Mouse (Mus musculus): ENCODE measurements around the gene Slc24a2. TPM values are rescaled to one million over a fixed set of nuclear protein-coding genes. Genes with fewer than 3 reads are reported as not detected.
A peak's percentile ranks its signal among the peaks of the same experiment; 100 is the strongest.

Slc24a2 gene
- polyA plus RNA-seq, 1 experiment from 2014 or later: not detected

GRCm38 (mm10) chr4:87017464-87017863 is 212.8 kb downstream of the Slc24a2 start:
- Histone ChIP-seq H3K27me3 (replicated peaks; ENCODE audit: control insufficient read depth, insufficient read depth, low read length) (no peaks in the 10 kb centered on the region), H3K4me1 (replicated peaks; ENCODE audit: control insufficient read depth, insufficient read depth, low read length) (no peaks in the 10 kb centered on the region), H3K27ac (ENCODE audit: low read depth, low read length) (no peak overlapping the region), H3K4me2 (replicated peaks; ENCODE audit: low read depth) (no peak overlapping the region), H3K4me3 (ENCODE audit: low read depth, low read length) (no peak overlapping the region), H3K9ac (ENCODE audit: low read depth, low read length) (no peak overlapping the region), H3K36me3 (ENCODE audit: control insufficient read depth, insufficient read depth) (no peaks in the 10 kb centered on the region), H3K9me3 (ENCODE audit: control insufficient read depth) (no peaks in the 10 kb centered on the region)
- ATAC-seq: no peak
- 81% methylated on average over 3 of the region's 3 CpGs for WGBS
- TF ChIP-seq CTCF (IDR thresholded peaks at IDR 0.05; ENCODE audit: low read depth): no peak

- H3K4me2 ChIP-seq (replicated peaks; ENCODE audit: low read depth): no peak overlapping the region
- TF ChIP-seq CTCF (IDR thresholded peaks at IDR 0.05; ENCODE audit: low read depth): no peak
- 77% methylated on average over 4 of the region's 4 CpGs for WGBS
- no peak overlapping the region for H3K4me3 ChIP-seq (ENCODE audit: low read depth, low read length)
- H3K4me1 ChIP-seq (replicated peaks; ENCODE audit: control insufficient read depth, insufficient read depth, low read length): no peaks in the 10 kb centered on the region
- no peaks in the 10 kb centered on the region for H3K9me3 ChIP-seq (ENCODE audit: control insufficient read depth)
- no peak overlapping the region for H3K9ac ChIP-seq (ENCODE audit: low read depth, low read length)
- H3K36me3 ChIP-seq (ENCODE audit: control insufficient read depth, insufficient read depth): no peaks in the 10 kb centered on the region
- no peak for ATAC-seq
- no peak overlapping the region for H3K27ac ChIP-seq (ENCODE audit: low read depth, low read length)
- no peaks in the 10 kb centered on the region for H3K27me3 ChIP-seq (replicated peaks; ENCODE audit: control insufficient read depth, insufficient read depth, low read length)
Observed at GRCm38 (mm10) chr4:87015746-87016145, 214.5 kb downstream of the Slc24a2 start.

GRCm38 (mm10) chr4:87013721-87014620 is 216.3 kb downstream of the Slc24a2 start:
- ATAC-seq: no peak
- 83% methylated on average over 7 of the region's 7 CpGs for WGBS
- no peak overlapping the region for H3K9ac ChIP-seq (ENCODE audit: low read depth, low read length)
- TF ChIP-seq CTCF (IDR thresholded peaks at IDR 0.05; ENCODE audit: low read depth): no peak
- no peak overlapping the region for H3K4me2 ChIP-seq (replicated peaks; ENCODE audit: low read depth)
- no peaks in the 10 kb centered on the region for H3K9me3 ChIP-seq (ENCODE audit: control insufficient read depth)
- no peaks in the 10 kb centered on the region for H3K36me3 ChIP-seq (ENCODE audit: control insufficient read depth, insufficient read depth)
- H3K4me1 ChIP-seq (replicated peaks; ENCODE audit: control insufficient read depth, insufficient read depth, low read length): no peaks in the 10 kb centered on the region
- H3K4me3 ChIP-seq (ENCODE audit: low read depth, low read length): no peak overlapping the region
- H3K27me3 ChIP-seq (replicated peaks; ENCODE audit: control insufficient read depth, insufficient read depth, low read length): no peaks in the 10 kb centered on the region
- H3K27ac ChIP-seq (ENCODE audit: low read depth, low read length): no peak overlapping the region

GRCm38 (mm10) chr4:86992470-86992869 is 237.8 kb downstream of the Slc24a2 start:
- Histone ChIP-seq H3K4me2 (replicated peaks; ENCODE audit: low read depth) (no peak overlapping the region), H3K4me1 (replicated peaks; ENCODE audit: control insufficient read depth, insufficient read depth, low read length) (no peaks in the 10 kb centered on the region), H3K4me3 (ENCODE audit: low read depth, low read length) (no peak overlapping the region), H3K27ac (ENCODE audit: low read depth, low read length) (no peak overlapping the region), H3K9ac (ENCODE audit: low read depth, low read length) (no peak overlapping the region), H3K27me3 (replicated peaks; ENCODE audit: control insufficient read depth, insufficient read depth, low read length) (no peaks in the 10 kb centered on the region), H3K36me3 (ENCODE audit: control insufficient read depth, insufficient read depth) (no peaks in the 10 kb centered on the region), H3K9me3 (ENCODE audit: control insufficient read depth) (no peaks in the 10 kb centered on the region)
- WGBS: 65% methylated on average over 3 of the region's 3 CpGs
- TF ChIP-seq CTCF (IDR thresholded peaks at IDR 0.05; ENCODE audit: low read depth): peak; percentile 45
- no peak for ATAC-seq

- H3K27ac ChIP-seq (ENCODE audit: low read depth, low read length): no peak overlapping the region
- no peak for TF ChIP-seq CTCF (IDR thresholded peaks at IDR 0.05; ENCODE audit: low read depth)
- no peaks in the 10 kb centered on the region for H3K36me3 ChIP-seq (ENCODE audit: control insufficient read depth, insufficient read depth)
- no peaks in the 10 kb centered on the region for H3K27me3 ChIP-seq (replicated peaks; ENCODE audit: control insufficient read depth, insufficient read depth, low read length)
- no peak overlapping the region for H3K4me2 ChIP-seq (replicated peaks; ENCODE audit: low read depth)
- H3K4me3 ChIP-seq (ENCODE audit: low read depth, low read length): no peak overlapping the region
- H3K9me3 ChIP-seq (ENCODE audit: control insufficient read depth): no peaks in the 10 kb centered on the region
- WGBS: 78% methylated on average over 6 of the region's 6 CpGs
- no peak for ATAC-seq
- no peaks in the 10 kb centered on the region for H3K4me1 ChIP-seq (replicated peaks; ENCODE audit: control insufficient read depth, insufficient read depth, low read length)
- H3K9ac ChIP-seq (ENCODE audit: low read depth, low read length): no peak overlapping the region
Observed at GRCm38 (mm10) chr4:86989301-86989700, 241.0 kb downstream of the Slc24a2 start.

- Histone ChIP-seq H3K4me1 (replicated peaks; ENCODE audit: control insufficient read depth, insufficient read depth, low read length) (no peaks in the 10 kb centered on the region), H3K4me3 (ENCODE audit: low read depth, low read length) (no peak overlapping the region), H3K27ac (ENCODE audit: low read depth, low read length) (no peak overlapping the region), H3K36me3 (ENCODE audit: control insufficient read depth, insufficient read depth) (no peaks in the 10 kb centered on the region), H3K9ac (ENCODE audit: low read depth, low read length) (no peak overlapping the region), H3K27me3 (replicated peaks; ENCODE audit: control insufficient read depth, insufficient read depth, low read length) (no peaks in the 10 kb centered on the region), H3K9me3 (ENCODE audit: control insufficient read depth) (no peaks in the 10 kb centered on the region), H3K4me2 (replicated peaks; ENCODE audit: low read depth) (no peak overlapping the region)
- ATAC-seq: no peak
- no peak for TF ChIP-seq CTCF (IDR thresholded peaks at IDR 0.05; ENCODE audit: low read depth)
- WGBS: 75% methylated on average over 4 of the region's 4 CpGs
Observed at GRCm38 (mm10) chr4:86987846-86988245, 242.4 kb downstream of the Slc24a2 start.
